In the genomic region with DNA sequence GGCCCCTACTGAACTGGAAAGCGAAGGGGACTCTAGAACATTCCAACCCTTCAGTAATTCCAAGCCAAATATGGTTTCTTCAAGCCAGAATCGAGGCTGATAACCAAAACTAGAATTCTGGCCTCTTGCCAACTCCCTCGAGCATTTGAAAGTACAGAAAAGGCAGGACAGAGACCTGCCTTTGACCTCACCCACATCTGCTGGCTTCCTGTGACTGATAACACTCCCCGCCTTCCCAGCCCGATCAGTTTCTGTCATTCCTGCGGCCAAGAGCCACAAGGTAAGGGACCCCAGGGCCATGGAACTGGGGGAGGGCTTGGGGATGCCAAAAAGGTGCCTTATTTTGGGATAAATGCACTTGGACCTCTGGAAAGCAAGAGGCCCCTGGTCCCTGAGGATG, we compare ENCODE assay signal across 10 mouse cellular contexts. TPM values are rescaled to one million over a fixed set of nuclear protein-coding genes. Genes with fewer than 3 reads are reported as not detected.
DNase-seq lines count a peak whose midpoint lies in the region; ATAC-seq and TF ChIP-seq lines count a peak whose summit lies in the region.
"Had no signal": no experiment of that assay in that cellular context is flagged by ENCODE, and none has a peak within 500 bp of the region (broad histone marks: within the 10 kb centered on the region; RNA-seq: fewer than 3 reads in every experiment).

No protein-coding gene starts in this region.

- H3K27me3 ChIP-seq in heart, postnatal 0 days (ENCODE audit: control insufficient read depth, insufficient read depth, low read length) = no peaks in the 10 kb centered on the region
- H3K27me3 ChIP-seq: limb, embryonic 13.5 days had no signal

- no peak overlapping the region for H3K4me3 ChIP-seq in heart, postnatal 0 days (ENCODE audit: low read depth, low read length)
- H3K4me3 ChIP-seq: limb, embryonic 13.5 days had no signal

- TF ChIP-seq CTCF in heart, postnatal 0 days (IDR thresholded peaks at IDR 0.05; ENCODE audit: low read depth) = no peak

- peaks cover 30% of the 10 kb centered on the region for H3K36me3 ChIP-seq in heart, postnatal 0 days (replicated peaks; ENCODE audit: control insufficient read depth, insufficient read depth, low read length)

- no peak for ATAC-seq in heart, postnatal 0 days (ENCODE audit: insufficient read depth, low read depth)

- peak; percentile 19 to 25 for DNase-seq in kidney, postnatal 36 days
- no peak for DNase-seq in kidney, adult 8-10 months
- DNase-seq in c-Kit-positive CD71-positive TER-119-negative erythroid progenitor cells, embryonic 14.5 days (ENCODE audit: low read depth) = peak; percentile 99
- DNase-seq in heart, postnatal 0 days (ENCODE audit: low spot score) = no peak
- peak; percentile 56 to 73 for DNase-seq in spleen, postnatal 14 days (ENCODE audit: low spot score in 2 of 2)
- DNase-seq in frontal cortex, postnatal 36 days (ENCODE audit: low spot score in 2 of 2) = no peak
- DNase-seq in frontal cortex, postnatal 14 days (ENCODE audit: low spot score in 2 of 2) = no peak
- DNase-seq in cerebellum, postnatal 25 days = no peak
- DNase-seq: kidney, postnatal 10 days had no signal

- no peaks in the 10 kb centered on the region for H3K9me3 ChIP-seq in heart, postnatal 0 days (replicated peaks; ENCODE audit: control insufficient read depth, low read length)
- H3K9me3 ChIP-seq: limb, embryonic 13.5 days had no signal

- H3K4me2 ChIP-seq in heart, postnatal 0 days (ENCODE audit: low read depth, low read length) = no peak overlapping the region
- H3K4me2 ChIP-seq: limb, embryonic 13.5 days had no signal

- H3K4me1 ChIP-seq in heart, postnatal 0 days (ENCODE audit: control insufficient read depth, insufficient read depth) = peaks cover 19% of the 10 kb centered on the region; the same call in 1 of the 2 replicates

- WGBS in heart, postnatal 0 days = 19% methylated on average over 6 of the region's 6 CpGs

- H3K27ac ChIP-seq in heart, postnatal 0 days (ENCODE audit: low read depth) = 0 out of 2 replicates have a peak overlapping the region, but pooled peaks have one; percentile 30
- H3K27ac ChIP-seq: limb, embryonic 13.5 days had no signal

- 0 out of 2 replicates have a peak overlapping the region, but pooled peaks have one; percentile 9 for H3K9ac ChIP-seq in heart, postnatal 0 days (replicated peaks; ENCODE audit: low read depth, low read length)
- H3K9ac ChIP-seq: limb, embryonic 13.5 days had no signal

- TF ChIP-seq EP300 in heart, postnatal 0 days (IDR thresholded peaks at IDR 0.05; ENCODE audit: low read depth) = no peak

RNA-seq across cellular contexts. Expression of gene Pnma1, which starts 2.7 kb away (rescaled TPM):
- total RNA-seq in heart, postnatal 0 days (2014; rRNA removed; ENCODE audit: low replicate concordance) = 1.5 TPM in 1 of 2 replicates, not detected in the other
- 0.31 and 0.45 TPM in 2 replicates for polyA plus RNA-seq in heart, postnatal 0 days (2015; fragmentation: Nextera tagmentation; extraction: Ambion mirVana)

RNA-seq across cellular contexts. Expression of gene Dnal1, which starts 36.8 kb away (rescaled TPM):
- total RNA-seq in heart, postnatal 0 days (2014; rRNA removed; ENCODE audit: low replicate concordance) = 2.0 and 2.3 TPM in 2 replicates
- 2.6 and 2.7 TPM in 2 replicates for polyA plus RNA-seq in heart, postnatal 0 days (2015; fragmentation: Nextera tagmentation; extraction: Ambion mirVana)

RNA-seq across cellular contexts. Expression of gene Acot6, which starts 50.5 kb away (rescaled TPM):
- total RNA-seq in heart, postnatal 0 days (2014; rRNA removed; ENCODE audit: low replicate concordance) = 1.8 and 5.8 TPM in 2 replicates
- polyA plus RNA-seq in heart, postnatal 0 days (2015; fragmentation: Nextera tagmentation; extraction: Ambion mirVana) = 1.1 and 1.2 TPM in 2 replicates

Comparison
In these comparisons a context has a peak if more than half of its experiments do, and no peak if none do; other contexts are left out.
1. DNase-seq: peak in kidney, postnatal 36 days (2 of 2), c-Kit-positive CD71-positive TER-119-negative erythroid progenitor cells, embryonic 14.5 days (single experiment) and spleen, postnatal 14 days (2 of 2); none in kidney, adult 8-10 months (0 of 2), heart, postnatal 0 days (single experiment), frontal cortex, postnatal 36 days (0 of 2), frontal cortex, postnatal 14 days (0 of 2) and cerebellum, postnatal 25 days (0 of 2).